Mouse (Mus musculus) thymus, postnatal 36 days (tissue): ENCODE measurements around the gene Prg3.

ENCODE experiments used
- DNase-seq, 2 experiments: peaks; one replicate each; pipeline ENCODE4 v3.0.0; 2022; ENCODE audit warnings: mixed read lengths in 2 of 2

Gene Prg3

DNA sequence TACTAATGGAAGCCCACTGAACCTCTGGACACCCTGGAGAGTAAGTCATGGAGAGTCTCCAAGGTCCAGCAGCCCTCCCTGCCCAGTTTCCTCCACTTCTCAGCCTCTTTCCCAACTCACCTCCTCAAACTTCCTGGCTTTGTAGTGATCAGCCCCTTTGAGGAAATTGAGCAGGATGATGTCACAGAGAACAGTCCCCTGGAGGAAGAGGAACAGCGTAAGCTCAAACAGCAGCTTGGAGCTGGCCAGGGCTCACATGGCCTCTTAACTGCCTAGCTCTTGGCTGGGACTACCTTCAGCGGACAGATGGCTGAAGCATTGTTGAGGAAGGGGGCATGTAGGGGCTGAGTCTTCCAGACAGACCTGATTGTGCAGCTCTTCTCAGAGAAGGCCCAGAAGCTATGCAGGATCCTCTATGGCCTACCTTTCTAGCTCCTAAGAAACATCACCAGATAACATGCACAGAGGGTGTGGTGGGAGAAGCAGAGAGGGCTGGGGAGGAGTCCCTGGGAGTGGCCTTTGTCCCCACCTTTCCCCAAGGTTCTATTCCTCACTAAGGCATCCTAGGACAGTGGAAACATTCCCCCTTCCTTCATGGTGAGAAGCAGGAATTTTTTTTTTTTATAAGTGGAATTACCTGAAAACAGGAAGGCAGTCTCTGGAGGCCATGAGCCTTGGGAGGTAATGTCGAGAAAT, 11.6 kb downstream of the Prg3 start:
- DNase-seq: no peak

DNA sequence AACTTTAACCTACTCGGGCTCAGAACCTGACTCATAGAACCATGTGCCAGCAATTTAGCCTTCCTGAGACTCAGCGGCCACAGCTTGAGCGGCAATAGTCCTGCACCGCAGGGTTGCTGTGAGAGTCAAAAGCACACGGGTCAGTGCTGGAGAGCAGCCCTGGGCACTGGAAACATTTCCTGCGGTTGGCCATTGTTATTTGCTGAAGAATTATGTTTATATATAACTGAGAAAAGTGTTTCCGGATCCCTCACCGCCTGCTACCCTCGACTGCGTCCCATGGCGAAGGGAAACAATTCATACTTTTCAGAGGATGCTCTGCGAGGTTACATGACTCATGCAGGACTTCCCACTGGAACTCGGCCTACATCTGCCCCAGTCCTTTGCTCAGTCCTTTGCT, 13.5 kb downstream of the Prg3 start:
- no peak for DNase-seq

DNA sequence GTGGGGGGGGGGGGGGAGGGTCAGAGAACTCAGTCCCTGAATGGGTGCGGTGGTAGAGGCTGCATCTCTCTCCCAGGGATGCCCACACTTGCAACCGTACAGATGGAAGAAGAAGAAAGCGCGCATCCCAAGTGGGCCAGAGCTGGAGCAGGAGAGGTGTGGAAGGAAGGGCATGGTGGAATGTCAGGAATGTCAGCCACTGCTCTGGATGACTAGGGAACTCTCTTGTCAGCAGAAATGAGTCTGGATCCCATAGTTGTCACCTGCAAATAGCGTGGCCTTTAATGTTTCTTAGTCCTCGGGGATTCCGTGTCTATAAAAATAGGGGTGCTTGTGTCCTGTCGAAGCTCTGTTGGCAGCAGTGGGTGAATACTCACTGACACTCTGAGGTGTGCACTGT, 14.6 kb downstream of the Prg3 start:
- no peak for DNase-seq

DNA sequence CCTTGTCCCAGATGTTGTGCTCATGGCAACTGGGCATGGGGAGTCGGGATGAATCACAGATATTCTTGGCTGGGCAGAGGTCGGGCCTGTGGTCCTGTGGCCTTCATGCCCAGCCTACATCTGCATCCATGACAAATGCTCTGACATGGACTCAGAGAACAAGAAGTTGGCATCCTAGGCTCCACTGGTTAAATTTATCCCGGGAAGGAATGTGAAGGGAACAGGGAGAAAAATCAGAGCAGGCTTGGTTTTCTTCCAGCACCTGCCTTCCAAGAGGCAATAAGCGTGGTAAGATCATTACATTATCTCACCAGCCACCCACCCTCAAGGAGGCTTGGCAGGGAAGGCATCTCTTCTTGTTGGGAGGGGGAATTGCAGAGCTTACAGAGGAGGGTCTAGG, 16.3 kb downstream of the Prg3 start:
- no peak for DNase-seq

DNA sequence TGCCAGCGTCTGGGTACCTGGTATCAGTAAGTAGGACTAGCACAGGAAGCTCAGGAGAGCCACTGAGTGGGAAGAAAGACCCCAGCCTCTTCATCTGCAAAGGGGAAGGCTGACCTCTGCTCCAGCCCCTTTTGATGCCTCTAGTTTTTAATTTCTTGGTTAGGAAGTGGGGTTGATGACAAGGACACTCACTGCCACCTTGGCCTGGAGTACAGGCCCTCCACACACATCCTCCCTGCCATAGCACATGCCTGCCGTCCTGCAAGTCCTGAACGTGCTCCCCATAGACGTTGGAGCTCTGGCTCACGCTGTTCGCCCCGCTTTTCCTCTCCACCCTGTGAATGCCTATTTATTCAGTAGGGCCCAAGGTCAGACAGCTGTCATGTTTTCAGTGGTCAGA, 18.6 kb downstream of the Prg3 start:
- DNase-seq: no peak

DNA sequence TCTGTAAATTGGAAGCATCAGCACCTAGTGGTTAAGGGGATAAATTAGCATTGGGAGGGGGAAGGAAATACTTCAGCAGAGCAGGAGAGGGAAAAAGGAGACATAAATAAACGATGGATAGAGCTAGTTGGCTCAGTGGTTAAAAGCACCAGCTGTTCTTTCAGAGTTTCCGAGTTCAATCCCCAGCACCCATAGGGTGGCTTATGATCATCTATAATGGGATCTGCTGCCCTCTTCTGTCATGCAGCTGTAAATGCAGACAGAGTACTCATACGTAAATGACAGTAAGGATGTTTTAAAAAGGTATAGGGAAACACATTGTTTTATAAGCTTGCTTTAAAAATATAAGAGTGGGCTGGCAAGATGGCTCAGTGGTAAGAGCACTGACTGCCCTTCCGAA, 19.7 kb downstream of the Prg3 start:
- DNase-seq: no peak

DNA sequence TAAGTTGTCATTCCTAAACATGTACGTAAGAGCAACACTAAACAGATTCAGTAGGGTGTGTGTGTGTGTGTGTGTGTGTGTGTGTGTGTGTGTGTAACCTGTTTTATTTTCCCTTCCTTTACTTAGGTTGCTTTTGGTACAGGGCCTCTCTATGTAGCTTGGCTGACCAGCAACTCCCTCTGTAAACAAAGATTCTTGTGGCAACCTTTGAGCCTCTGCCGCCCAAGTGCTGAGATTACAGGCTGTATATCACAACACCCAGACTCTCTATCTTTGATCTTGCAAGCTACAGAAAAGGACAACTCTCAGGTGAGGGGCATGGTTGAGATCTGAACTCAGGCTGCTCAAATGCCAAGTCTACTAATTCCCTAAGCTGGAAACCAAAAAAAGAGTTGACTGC, 21.2 kb downstream of the Prg3 start:
- no peak for DNase-seq

DNA sequence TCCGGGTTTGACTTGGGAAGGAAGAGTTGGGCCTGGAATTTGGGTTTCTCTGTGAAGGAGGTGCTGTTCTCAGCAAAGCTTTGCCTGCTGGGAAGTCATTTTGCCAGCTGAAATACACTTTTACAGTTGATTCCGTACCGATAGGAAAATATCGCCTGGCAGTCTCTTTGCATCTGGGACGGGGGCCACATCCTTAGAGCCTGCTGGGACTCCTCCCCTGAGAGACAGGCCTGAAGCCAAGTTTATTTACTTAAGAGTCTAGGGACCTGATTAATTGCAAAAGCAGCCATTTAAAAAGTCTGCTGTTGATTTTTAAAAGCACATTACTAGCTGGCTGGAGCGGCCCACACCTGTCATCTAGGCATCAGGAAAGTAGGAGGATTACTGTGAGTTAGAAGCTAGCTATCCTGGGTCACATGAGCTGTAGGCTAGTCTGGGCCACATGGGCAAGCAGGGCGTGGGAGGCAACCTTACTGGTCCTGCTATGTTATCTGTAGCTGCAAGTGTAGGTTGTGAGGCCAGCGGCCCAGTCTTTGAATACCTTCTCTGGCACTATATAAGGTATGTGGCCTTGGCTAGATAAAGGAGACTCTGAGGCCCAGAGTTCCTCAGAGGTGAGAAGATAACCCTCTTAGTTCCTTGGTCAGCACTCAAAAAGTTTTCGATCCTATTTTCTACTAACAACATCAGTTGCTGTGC, 24.0 kb downstream of the Prg3 start:
- DNase-seq: no peak

DNA sequence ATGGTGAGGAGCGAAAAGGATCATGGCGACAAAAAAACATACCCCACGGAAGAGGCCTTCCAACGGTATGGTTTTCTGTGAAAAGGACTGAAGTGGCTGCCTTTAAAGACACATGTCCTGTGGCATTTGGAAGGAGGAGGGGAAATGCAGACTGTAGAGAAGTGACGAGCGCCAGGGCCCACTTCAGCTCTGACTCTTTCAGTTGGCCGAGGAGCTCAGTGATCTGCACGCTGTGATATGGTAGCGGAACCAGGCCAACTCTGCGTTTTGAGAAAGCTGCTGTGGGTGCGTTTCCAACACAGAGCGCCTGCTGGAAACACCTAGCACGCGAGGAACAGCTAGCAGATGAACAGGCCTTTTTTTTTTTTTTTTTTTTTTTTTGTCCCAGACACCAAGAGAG, 24.7 kb downstream of the Prg3 start:
- no peak for DNase-seq

DNA sequence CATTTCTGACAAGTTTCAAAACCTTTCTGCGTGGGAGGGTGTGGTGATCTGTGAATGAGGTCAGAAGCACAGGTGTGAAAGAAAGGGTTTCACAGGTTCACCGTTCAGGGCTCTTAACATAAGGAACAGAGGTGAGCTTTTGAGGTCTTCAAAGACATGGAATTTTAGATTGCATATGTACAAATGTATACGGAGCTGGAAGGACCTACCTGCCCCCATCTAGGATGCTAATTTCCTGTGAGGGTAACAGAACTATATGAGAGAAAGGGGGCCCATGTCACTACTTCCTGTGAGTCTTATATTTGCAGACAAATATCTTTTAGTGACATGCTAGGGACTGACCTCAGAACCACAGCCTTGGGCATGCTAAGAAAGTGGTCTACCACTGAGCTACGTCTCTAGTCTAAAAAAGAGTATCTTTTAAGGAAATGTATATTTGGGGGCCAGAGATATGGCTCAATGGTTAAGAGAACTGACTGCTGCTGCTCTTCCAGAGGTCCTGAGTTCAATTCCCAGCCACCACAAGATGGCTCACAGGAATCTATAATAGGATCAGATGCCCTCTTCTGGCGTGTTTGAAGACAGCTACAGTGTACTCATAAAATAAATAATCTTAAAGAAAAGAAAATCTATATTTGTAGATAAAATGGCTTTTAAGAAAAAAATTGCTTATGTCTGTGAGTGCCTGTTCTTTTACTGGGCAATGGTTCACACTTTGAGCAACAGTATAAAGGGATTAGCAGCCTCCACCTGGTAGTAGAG, 26.0 kb downstream of the Prg3 start:
- no peak for DNase-seq

DNA sequence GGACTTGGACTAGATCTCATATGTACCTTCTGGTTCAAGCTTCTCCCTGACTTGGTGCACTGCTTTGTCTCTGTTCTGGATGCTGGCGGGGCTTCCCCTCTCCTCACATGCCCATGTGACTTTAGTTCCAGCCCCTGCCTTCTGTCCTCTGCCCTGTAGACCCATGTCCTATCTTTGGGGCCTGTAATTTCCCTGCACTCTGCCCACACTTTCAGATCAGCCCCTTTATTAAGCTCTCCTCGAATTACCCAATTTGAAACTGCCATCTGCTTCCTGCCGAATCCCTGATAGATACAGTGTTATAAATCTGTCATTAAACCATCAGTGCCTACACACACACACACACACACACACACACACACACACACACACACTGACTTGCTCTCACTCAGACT, 26.6 kb downstream of the Prg3 start:
- DNase-seq: no peak

DNA sequence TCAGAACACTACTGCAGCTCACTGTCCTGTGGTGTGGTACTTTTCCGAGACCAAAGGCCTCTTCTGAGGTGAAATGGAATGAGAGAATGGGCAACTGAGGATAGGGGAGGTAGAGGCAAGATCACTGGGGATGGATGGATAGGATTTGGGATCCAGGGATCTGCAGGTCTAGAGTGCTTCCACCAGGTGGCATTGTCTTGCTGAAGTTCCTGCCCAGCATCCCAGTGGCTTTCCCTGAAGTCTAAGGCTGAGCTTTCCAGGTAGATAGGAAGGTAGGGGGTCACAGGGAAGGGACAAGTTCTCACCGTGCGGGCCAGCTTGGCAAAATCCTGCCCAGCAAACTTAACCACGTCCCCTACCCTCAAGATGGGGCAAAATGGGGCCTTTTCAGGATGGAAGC, 34.0 kb downstream of the Prg3 start:
- no peak for DNase-seq

DNA sequence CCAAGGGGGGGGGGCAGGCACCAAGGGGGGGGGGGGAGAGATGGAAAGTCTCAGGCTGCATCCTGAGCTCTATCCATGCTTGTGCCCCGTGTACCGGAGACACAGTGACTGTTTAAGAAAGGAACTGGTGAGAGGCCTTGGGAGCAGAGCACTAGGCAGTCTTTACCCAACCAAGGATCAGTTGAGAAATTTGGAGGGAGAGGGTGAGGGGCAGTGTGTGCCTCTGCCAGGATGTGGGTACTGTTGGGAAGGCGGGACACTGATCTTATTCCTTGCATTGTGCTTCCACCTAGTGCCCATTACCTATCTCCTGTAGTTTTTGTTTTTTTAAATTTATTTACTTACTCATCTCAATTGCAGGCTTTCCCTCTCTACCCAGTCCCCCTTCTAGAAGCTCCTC, 38.2 kb downstream of the Prg3 start:
- no peak for DNase-seq

DNA sequence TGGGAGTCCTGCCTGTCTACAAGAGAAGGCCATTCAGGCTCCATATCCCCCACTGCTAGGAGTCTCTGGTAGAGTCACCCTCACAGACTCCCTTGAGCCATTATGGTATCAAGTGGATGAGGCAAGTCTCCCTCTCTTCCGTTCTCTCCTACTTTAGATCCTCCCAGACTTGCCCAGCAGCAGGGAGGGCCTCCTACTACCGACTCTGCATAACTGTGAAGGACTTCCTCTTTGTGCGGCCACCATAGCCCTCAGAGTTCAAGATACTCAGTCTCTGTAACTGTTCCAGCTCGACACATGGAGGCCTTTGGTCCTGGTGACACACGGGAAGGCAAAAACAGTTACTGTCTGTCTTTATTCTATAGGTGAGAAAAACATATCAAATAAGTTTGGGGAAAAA, 39.3 kb downstream of the Prg3 start:
- no peak for DNase-seq

DNA sequence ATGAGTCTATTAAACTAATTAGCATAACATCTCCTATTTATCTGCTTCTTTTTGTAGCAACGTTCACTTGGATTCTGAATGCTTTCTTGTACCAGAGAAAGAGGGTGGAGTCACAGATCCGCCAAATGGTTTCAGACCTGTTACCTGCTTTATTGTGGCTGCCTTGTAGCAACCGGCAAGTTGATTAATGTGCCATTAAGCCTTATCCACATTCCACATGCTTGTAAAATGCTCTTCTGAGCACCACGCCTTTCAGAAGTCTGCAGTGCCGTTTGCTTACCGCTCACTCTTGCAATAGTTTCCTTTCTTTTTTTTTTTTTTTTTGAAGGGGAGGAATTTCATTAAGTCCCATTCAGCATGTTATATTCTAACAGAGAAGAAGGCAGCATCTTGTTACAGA, 41.9 kb downstream of the Prg3 start:
- DNase-seq: no peak

DNA sequence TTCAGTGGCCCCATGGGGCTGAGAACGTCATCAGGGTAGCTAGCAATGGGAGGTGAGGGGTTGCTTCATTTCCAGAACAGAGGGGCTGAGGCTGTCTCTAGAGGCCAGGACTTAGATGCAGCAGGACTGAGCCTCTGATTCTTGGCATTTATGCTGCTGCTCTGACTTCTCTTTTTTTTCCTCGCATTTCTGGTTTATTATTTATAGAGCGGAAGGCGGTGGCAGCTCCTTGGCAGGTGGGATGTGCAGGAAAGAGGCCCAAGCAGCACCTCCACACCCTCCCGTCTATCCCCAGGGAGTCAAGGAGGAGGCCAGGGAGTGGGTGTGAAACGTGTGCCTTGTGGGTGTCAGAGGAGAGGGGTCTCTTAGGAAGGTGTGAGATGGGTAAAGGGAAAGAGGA, 43.0 kb downstream of the Prg3 start:
- DNase-seq: no peak

DNA sequence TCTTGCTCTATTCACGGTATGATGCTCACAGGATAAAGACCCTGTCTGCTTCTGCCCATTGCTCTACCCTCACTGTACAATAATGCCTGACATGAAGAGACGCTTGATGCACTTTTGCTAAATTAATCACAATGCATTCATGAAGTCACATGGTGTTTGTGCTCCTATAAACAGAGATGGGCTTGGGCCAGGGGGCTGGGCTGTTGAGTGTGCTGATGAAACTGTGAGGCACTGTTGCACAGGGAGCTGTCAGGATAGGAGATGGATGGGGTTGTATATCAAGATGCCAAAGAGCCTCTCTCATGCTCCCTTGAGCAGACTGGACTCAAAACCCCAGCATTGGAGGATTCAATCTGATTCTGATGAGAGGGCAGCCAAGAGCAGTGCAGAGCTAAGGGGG, 45.1 kb downstream of the Prg3 start:
- DNase-seq: no peak

DNA sequence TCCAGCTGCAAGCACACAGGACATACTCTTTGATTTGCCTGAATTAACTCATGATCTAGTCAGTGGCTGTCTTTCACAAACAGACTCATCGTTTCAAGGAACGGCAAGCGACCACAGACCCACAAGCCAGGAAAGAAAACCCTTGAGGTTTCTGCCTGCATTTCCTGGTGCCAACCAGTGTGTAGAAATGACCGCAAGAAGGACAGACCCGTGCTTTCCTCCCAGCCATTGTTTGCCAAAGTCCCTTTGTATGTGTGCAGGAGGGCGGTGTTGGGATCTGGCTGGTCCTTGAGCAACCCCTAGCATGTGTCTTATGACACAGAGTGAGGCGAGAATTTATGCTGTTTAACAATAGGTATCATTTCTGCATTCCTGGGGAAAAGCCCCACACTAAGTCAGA, 46.2 kb downstream of the Prg3 start:
- DNase-seq: no peak

DNA sequence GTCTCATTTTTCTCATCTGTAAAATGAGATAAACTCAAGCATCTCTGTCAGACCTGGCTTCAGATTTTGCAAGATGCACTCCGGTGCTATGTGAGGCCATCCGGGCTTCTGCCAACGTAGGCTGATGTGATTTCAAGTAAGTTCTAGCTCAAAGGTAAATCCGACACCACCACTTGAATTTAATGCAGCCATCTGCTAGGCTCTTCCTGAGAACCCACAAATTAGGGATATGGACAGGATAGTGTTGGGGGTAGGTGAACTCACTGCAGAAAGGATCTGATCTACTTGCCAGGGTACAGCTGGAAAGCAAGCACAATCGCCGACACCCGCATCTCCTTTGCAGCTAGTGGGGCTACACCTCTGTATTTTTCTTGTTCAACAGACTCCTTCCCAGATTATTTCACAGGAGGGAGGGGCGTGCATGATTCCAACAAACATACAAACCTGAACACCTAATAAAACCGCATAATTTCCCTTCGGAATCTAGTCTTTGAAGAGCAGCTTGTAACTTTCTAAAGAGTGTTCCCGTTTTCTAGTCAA, 48.6 kb downstream of the Prg3 start:
- DNase-seq: no peak

DNA sequence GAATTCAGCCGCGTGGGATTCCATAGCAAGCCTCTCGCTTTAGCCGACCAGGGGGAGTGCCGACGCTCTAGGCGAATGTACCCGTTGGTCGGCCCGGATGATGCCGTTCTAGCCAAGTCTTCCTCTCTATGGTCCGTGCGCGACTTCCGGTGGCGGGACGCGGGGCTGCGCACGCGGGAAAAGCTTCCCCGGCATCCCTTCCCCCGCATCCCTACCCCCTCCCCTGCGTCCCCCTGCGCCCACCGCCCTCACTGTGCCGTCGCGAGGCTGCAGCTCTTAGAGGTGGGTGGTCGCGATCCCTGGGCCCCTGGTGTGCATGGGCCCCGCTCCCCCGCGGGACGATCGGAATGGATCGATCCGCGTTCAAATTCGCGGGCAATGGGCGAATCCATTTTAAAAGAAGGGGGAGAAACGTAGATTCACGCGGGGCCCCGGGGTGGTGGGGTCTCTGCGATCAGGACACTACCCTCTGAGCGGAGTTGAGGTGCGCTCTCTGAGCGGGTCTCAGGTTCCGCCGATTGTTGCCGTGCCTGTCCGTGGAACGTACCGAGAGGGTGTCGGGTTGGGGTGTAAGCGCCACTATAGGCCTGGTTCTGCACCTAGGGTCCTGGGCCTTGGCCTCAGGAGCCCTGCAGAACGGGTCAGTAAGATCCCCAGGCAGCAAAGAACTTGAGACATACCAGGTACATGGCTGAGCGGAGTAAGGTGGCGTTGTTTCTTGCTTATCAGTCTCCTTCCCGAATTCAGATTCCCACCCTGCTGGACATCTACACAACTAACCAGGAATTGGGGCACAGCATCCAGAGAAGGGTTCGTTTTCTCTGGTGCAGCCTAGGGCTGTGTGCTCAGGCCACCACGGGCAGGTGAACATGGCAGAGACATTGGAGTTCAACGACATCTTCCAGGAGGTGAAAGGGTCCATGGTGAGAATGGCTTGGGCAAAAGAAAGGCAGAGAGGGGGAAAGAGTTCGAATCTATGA, 49.3 kb downstream of the Prg3 start, which contains the start of the genes Ssrp1 and P2rx3:
Gene Ssrp1, plus strand, starts transcription at position 188 of the 980 bp plus-strand sequence.
Gene P2rx3, minus strand, starts transcription at position 416 of the 980 bp plus-strand sequence.
- peak; percentile 89 to 90 for DNase-seq

DNA sequence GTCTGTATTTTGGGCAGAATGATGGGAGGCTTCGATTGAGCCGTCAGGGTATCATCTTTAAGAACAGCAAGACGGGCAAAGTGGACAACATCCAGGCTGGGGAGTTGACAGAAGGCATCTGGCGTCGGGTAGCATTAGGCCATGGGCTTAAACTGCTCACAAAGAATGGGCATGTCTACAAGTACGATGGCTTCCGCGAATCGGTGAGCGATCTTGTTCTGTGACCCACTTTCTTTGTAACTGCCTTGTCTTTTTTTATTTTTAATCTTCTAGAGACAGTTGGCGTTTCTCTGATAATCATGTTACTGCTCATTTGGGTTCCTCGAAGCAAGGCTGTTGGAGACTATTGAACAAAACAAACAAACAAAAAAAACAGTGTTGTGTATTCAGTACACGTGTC, 50.3 kb downstream of the Prg3 start:
- DNase-seq: no peak
